Mouse (Mus musculus): ENCODE results near the gene Cldn19.

The Cldn19 gene

DNA sequence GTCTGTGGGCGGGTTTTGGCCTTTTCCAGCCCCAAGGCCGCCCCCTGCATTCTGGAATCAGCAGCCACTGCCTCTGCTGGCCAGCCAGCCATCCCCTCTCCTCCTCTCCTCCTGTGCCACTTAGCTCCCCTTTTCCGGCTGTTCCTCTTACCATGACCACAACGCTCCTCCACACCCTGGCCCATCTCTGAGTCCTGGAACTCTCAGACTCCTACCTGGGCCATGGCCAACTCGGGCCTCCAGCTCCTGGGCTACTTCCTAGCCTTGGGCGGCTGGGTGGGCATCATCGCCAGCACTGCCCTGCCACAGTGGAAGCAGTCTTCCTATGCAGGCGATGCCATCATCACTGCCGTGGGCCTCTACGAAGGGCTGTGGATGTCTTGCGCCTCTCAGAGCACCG lies at the start of gene Cldn19:
Cldn19 (plus strand) TSS at position 64 of the 400 bp plus-strand sequence.
- DNase-seq: no peak

DNA sequence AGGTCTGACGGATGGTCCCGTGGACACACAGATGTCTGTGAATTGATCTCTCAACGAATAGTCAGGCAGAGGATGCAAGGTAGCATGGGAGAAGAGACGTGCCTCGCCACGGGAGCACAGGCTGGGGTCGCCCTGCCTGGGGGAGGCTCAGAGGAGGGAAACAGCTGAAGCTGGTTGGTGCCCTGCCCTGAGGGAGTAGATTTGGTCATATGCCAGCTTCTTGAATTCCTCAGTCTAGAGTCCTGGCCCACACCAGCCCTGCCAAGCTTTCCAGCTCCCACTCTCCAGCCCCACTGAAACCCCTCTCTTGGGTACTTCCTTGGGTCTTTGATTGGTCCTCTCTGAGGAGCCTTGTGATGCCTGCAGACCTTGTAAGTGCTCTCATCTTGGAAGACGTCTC lies 38.5 kb upstream of the Cldn19 start:
- no peak for DNase-seq

GRCm38 (mm10) chr4:119218169-119218568 lies 37.0 kb upstream of the Cldn19 start, which contains the start of gene Tmem269:
TSS of gene Tmem269 (minus strand) at chr4:119218217.
- DNase-seq: no peak

DNA sequence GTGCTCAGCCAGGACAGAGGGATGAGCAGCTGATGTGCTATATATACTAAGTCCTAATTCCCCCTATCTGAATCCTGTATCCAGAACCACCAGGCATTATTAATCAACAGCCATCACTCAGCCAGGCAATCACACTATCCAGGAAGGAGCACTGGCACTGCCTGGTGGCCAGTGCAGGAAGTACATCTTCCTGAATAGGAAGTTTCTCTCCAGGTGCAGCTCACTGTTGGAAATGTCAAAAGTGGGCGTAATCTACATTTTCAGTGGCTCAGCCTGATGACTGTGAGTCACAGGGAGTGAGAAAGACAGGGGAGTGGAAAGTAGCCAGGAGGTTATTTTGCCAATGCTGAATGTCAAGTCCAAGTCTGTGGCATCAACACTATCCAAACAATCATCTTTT lies 31.5 kb upstream of the Cldn19 start:
- no peak for DNase-seq

- DNase-seq: no peak
Observed at GRCm38 (mm10) chr4:119224534-119224933, 30.7 kb upstream of the Cldn19 start.

DNA sequence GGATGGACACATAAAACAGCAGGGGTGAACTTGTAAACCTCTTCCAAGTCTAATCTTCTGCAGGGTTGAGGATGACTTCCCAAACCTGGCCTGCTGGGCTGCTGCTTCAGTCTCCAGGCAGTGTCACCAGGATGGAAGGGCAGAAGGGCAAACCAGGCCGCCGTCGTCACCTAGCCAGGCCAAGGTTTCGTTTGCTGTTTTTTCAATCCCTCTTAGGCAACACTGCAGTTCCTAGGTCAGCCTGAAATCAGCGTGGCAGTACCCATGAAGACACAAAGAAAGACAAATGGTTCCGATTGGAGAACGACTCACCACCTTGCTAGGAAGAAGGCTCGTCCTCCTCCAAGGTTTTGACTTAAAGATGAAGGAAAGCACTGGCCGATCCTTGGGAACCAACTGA lies 29.5 kb upstream of the Cldn19 start:
- DNase-seq: no peak

DNA sequence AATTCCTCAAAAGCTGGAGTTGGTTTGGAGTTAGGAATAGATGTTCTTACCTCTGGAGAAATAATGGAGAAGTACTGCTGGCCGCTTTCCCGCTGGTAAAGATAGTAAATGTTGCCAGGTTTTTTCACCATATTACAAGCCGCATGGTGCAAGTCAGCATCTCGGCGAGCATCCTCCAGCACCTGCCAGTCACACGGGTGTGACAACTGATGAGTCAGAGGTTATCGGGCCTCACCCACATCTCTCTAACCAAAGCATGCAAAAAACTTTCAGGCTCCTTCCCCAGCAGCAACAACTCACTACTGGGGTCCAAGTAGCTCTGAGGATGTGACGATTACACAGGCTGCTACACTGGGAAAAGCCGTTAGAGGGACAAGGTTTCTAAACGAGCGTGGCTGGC lies 28.5 kb upstream of the Cldn19 start:
- DNase-seq: no peak

DNA sequence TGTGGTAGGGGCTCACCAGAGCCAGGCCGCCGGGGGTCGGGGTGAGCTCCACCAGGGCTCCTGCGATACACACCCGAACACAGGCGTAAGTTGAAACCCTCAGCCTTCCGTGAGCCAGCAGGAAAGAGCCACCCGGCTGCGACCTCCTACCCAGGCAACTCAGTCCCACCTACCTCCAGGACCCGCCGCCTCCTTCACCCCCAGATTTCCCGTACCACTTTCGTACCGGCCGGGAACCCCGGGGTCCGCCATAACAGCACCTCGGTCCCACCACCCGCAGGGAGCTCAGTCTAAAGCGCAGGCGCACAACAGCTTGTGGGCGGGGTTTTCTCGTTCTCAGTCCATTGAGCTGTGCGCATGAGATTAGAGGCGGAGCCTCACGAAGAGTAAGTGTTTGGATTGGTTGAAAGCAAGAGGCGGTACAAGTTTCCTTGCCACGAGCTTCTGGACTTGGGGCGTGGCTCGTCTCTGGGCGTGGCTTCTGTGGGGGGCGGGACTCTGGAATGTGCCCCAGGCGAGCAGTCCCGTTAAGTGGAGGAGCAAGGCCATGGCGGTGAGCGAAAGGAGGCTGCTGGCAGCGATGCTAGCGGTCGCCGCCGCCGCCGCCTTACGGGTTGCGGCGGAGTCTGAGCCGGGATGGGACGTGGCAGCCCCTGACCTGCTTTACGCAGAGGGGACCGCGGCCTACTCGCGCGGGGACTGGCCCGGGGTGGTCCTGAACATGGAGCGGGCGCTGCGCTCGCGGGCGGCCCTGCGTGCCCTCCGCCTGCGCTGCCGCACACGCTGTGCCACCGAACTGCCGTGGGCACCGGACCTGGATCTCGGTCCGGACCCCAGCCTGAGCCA lies 22.6 kb upstream of the Cldn19 start, which contains the start of the genes AU022252 and P3h1:
AU022252 (minus strand) TSS at position 303 of the 846 bp plus-strand sequence.
P3h1 (plus strand) TSS at position 506 of the 846 bp plus-strand sequence.
- DNase-seq: peak; percentile 99

DNA sequence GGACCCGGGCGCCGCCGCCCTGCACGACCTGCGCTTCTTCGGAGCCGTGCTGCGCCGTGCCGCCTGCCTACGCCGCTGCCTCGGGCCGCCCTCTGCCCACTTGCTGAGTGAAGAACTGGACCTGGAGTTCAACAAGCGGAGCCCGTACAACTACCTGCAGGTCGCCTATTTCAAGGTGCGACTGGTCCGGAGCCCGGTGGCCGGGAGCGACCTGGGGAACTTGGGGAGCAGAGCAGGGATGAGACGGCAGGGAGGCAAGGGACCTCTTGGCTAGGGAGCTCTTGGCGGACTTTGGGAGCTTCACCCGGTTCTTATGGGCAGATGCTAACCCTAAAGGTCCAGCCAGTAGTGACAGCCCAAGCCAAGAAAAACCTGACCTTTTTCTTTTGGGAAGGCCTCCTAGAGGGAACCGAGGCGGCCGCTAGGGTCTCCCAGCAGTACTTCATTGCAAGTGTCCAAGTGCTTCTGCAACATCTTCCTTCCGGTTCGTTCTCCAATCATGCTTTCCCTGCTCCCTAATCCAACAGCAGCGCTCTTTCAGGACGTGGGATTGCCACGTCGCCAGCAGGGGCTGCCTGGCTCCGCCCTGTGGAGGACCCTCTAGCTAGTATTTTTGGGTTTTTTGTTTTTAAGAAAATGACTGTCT lies 21.8 kb upstream of the Cldn19 start:
- DNase-seq: no peak

DNA sequence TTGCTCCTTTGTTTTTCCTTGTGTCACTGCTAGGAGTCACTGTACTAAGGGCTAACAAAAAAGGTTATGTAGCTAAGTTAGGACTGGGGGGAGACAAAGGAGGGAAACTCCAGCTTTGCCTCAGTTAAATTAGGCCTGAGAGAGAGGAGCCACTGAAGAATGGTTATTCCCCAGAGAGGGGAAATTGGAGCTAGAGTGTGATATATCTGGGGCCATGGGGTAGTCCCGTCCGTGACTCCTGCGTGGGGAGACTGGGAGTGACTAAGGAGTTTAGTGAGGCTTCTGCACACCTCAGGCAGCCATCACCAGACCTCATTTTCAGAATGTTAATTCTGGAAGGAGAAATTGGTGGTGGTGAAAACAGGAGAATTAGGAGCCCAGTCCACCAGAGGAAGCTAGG lies 20.9 kb upstream of the Cldn19 start:
- no peak for DNase-seq

GRCm38 (mm10) chr4:119238661-119239060 lies 16.6 kb upstream of the Cldn19 start:
- no peak for DNase-seq

- DNase-seq: no peak
Observed at GRCm38 (mm10) chr4:119239181-119239682, 16.0 kb upstream of the Cldn19 start.

DNA sequence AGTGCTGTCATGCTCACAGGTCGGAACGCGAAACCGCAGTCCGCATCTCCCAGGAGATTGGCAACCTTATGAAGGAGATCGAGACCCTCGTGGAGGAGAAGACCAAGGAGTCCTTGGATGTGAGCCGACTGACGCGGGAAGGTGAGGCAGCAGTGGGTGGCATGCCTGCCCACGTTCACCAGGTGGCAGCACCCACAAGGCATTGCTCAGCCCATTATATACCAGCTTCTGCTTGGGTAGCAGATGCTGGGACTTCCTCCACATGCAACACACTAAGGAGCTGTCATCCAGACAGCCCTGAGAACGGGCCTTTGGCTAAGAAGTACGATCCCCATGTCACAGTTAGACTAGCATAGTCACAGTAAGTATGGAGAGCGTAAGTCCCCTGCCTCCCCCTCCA lies 13.6 kb upstream of the Cldn19 start:
- DNase-seq: no peak

DNA sequence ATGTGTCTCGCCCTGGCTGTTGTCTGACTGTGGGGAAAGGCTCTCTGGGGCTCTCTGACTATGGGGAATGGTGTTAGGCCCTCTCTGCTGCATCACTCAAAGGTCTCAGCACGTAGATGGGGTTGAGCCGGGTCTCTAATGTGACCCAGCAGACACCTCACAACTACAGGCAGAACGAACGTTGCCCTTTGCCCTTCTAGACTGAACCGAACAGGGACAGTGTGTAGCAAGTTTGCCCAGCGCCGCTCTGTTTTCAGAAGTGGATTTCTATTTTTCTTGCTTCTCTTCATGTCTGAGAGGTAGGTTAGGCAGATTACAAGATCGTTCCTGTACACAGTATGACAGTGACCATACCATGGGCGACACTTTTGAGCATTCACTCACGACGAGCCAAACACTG lies 12.6 kb upstream of the Cldn19 start:
- DNase-seq: no peak

DNA sequence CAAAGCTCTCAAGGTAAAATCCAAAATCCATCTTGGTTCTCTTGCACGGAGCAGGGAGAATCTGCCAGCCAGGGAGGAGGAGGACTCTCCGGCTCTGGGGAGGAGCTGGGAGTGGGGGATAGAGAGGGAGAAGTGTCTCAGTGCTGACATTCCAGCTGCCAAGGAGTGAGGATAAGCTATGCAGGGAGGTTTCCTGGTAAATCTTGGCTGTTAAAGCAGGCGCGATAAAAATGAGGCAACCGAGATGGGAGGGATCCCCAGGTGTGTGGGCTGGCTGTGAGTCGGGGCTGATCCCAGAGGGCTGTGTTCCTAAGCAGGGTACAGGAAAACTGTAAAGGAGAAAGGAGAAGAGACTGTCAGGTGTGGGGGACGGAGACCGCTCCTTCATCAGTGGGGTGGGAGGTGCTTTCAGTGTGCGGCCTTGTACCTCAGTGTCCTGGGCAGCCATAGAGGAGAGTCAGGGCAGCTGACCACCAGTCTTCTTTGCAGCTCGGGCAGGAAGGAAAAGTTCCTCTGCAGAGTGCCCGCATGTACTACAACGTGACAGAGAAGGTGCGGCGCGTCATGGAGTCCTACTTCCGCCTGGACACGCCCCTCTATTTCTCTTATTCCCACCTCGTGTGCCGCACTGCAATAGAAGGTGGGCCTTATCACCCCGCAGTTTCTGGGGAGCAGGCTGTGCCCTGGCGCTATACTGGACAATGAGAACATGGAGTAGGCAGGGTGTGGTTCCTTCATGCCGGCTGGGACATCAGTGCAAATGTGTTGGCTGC lies 10.6 kb upstream of the Cldn19 start:
- DNase-seq: no peak

DNA sequence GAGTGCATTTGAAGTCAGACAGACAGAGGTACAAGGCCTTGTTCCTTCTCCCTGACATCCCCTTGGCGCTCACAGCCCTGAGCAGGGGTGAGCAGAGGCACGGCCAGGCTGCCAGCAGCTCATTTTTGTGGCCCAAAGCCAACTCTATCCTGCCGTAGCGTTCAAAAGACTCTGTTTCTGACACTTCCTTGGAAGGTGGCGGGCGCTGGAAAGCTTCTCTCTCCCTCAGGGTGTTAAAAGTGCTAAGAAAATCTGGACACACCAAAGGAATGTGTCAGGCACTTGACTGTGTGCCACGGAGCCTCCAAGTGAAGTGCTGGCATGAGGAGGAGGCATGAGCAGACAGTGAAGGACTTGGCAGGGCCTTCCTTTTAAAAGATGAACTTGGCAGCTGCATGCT lies 9.7 kb upstream of the Cldn19 start:
- DNase-seq: no peak

- no peak for DNase-seq
Observed at GRCm38 (mm10) chr4:119245961-119246360, 9.3 kb upstream of the Cldn19 start.

- DNase-seq: no peak
Observed at GRCm38 (mm10) chr4:119246688-119247225, 8.5 kb upstream of the Cldn19 start.

DNA sequence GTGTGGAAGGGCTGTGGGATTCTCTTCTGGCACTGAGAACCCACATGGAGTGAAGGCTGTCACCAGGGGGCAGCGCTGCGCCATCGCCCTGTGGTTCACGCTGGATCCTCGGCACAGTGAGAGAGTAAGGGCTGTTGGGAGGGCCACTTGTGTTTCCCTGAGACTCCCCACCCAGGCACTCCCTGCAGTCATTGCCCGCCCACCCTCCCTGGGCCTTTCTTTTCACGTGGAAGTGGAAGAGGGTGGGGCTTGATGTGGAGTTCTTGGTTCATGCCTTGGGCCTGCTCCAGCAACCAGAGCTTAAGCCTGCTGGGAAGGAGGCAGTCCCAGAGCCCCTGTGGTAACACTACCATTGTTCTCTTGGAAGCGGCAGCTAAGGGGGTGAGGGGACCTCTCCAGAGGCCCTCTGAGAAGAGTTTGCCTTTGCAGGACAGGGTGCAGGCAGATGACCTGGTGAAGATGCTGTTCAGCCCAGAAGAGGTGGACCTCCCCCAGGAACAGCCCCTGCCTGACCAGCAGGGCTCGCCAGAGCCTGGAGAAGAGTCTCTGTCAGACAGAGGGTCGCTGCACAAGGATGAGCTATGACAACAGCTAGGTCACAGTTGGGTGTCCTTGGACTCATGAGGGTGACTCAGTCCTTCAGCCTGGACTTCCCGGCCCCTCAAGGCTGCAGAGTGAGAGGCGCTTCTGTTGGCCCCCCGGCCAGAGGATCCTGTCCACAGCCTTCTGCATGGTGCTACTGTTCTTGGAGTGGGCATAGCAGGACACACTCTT lies 7.6 kb upstream of the Cldn19 start:
- DNase-seq: no peak

DNA sequence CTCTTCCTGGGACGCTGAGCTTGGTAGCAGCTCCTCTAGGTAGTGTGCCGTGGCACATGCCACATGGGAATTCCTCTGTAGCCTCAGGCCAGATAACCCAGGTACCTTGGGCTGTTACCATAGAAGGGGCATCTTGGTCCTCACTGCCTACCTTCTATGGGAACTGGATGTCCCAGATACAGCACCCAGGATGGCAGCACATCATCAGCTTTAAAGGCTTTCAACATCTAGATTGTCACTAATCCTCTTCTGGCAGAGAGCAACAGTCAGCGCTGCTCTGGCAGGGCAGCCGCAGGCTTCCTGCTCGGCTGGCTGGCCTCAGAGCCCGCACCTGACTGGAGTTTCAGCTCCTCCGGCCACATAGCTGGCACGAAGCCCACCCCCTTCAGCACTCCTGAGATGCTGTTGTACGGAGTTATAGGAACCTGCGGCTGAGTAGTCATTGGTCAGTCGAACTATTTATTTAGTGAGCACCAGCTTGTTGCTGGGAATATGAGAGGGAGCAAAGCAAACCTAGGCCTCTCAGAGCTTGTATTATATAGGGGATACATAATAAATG lies 6.7 kb upstream of the Cldn19 start:
- no peak for DNase-seq

DNA sequence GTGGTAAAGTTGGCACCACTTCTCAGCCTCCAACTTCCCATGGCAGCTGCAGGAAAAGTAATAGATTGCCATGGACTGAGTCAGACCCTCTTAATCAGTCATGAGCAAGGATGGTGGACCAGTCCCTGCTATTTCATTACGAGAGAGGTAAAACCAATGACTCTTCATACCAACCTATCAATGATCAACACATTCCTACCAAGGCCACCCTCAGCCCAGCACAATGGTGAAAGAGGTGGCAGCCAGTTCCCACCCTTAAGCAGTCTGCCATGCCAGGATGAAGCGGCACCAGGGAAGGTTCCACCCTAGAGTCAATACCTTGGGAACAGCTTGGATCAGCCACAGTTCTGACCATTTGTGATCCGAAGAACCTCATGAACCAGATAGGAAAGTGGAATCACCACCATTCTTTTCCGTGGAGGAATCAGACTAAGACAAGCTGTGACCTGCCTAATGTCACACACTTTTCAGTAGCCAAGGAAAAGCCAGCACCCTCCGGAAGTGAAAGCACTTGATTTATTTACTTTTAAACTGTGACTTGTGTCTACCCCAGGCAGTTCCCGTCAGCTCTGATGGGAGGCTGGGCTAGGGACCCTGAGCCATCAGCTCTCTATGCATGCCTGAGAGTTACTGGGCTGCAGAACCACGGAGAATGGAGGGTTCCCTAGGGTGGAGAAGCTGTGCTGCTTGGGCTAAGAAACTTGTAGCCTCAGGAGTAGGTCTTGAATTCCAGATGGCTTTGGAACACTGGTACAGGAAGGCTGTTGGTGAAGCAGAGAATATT lies 3.0 kb upstream of the Cldn19 start:
- no peak for DNase-seq
